Mouse (Mus musculus): ENCODE results near the gene Gprasp1.

Gene Gprasp1

DNA sequence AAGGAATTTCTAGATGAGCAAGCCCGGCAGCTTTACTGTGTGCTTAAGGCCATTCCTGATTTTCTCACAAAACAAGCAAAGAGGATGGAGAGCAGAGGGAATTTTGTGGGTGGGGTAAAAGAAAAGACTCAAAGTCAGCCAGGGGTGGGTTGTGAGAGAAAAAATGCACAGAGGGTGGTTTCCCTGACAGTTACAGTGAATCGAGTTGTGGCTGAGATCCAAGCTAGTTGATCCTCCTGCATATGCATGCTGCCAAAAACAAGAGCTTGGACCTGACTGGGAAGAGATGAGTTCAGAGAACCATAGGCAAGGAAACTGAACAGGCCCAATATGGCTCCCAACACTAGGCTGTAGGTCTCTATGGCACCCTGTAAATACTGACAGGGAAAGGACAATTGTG is 95.4 kb downstream of the Gprasp1 start:
- DNase-seq (ENCODE audit: low read depth, low spot score) = peak; percentile 57

DNA sequence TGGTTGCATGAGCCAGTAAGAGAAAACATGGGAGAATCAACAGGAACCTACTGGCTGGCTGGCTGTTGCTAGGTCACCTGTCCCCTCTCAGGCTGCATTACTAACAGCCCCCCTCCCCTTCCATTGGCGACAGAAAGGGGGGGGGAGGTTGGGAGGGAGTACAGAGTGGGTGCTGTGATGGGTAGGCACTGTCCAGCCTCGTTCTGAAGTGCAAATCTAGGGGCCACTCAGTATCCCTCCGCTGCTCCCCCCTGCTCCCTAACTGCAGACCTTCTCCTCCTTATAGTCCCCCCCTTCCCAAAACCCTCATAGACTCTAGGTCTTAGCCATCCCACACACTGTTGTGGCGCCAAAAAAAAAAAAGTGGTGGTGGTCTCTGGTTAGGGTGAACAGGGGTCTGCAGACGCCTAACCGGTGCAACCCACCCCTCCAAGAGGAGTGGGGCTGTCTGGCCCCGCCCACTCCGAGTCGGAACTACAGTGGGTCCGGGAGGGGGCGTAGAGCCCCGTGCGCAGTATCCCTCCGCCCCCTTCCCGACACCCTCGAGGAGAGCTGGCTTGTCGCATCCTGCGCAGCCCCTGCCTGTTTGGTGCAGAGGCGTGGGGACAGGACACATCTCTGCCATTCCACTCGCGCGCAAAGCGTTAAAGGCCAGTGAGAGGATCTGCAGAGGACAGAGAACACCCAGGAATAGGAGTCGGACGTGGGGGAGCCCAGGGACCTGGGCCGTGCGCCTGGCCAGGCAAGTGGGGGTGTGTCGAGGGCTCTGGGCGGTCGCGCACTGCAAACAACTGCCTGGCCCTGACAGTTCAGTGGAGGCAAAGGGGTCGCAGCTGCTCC is 96.2 kb downstream of the Gprasp1 start, which contains the start of gene Gprasp2:
TSS of gene Gprasp2 (plus strand) at position 514 of the 840 bp plus-strand sequence.
- DNase-seq (ENCODE audit: low read depth, low spot score) = peak; percentile 71

- peak; percentile 83 for DNase-seq (ENCODE audit: low read depth, low spot score)
Measured at GRCm38 (mm10) chrX:135839397-135840391, 97.2 kb downstream of the Gprasp1 start.

Measured in brain, adult 2 months (tissue).